Mouse (Mus musculus): ENCODE measurements around the gene Lyzl4. TPM values are rescaled to one million over a fixed set of nuclear protein-coding genes. Genes with fewer than 3 reads are reported as not detected.

Gene Lyzl4
- polyA plus RNA-seq, 1 experiment from 2014 or later: 1.3 TPM

DNA sequence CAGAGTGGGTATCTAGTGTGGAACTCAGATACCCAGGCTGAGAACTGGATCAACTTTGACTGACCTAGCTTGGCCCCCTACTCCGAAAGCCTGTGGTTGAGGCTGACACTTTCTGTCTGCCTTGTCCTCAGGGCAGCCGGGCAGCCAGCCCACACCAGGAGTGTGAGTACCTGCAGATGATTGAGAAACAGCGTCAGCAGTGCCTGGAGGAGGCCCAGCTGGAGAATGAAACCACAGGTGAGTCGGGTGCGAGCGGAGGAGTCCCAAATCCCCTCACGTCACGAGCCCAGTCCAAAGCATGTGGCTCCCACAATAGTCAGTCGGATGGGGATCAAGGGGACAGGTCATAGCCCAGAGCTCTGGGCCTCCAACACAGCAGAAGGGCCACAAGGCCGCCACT, 11.8 kb upstream of the Lyzl4 start:
- DNase-seq (ENCODE audit: low spot score): no peak

DNA sequence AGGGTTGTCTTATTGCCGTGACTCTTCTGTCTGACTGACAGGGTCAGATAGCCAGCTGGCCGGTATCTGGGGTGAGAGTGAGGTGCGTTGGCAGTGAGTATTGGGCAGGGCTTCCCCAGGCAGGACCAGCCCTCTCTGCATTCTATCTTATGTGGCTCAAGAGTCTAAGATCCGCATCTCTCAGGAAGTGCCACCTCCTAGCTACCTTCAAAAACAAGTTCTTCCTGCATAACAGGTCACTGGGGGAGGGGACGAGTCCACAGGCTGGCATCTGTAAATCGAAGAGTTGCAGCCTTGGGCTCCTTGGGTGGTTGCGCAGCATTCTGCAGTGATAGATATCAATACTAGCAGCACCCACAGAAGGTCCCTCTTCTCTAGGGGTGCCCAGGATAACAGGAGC, 5.1 kb upstream of the Lyzl4 start:
- DNase-seq (ENCODE audit: low spot score): no peak

DNA sequence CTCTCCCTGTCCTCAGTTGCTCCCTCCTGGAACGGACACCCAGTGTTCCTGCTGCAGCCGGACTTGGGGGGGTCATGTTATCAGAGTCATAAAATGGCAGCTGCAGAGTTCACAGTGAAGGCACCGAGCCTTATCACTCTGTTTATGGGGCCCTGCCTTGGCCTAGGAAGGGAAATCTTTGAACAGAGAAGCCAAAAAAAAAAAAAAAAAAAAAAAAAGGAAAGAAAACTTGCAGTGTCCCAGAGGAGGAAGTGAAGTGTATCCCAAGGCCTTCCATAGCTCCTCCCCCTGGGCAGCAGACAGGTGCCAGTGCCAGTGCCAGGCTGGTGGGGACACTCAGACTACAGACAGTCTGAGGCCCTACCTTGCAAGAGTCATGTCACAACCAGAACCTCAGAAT, 3.0 kb upstream of the Lyzl4 start:
- no peak for DNase-seq (ENCODE audit: low spot score)

DNA sequence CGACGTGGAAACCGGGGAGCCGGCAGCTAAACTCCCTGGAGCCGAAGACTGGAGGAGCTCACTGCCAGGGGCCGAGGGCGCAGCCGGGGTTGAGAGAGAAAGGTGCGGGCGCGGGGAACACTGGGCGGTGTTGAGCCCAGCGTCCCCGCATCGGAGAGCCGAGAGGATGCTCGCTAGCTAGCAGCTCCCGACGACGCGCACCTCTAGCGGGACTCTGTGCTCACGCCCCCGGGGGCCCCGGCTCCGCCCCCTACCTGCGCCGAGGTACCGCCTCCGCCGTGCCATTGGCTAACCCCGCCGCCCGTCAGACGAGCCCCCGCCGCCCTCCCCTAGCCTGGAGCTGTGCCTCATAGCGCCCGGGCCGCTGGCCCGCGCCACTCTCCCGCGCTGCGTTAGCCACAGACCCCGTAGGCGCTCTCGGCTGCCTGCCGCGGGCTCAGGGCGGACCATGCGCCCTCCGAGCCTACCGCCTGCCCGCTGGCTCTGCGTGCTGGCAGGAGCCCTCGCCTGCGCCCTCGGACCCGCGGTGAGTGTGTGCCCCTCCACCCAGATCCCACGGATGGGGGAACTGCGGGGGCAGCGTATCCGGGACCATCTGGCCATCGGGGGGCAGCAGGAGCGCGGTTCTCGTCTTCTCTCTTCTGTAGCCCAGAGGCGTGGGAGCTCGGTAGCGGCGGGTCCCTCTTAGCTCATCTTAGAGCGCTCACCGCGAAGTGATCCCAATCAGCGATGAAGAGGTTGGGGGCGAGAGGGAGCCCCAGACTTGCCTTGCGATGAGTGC, 695 bp upstream of the Lyzl4 start, which contains the start of gene Vipr1:
Vipr1 (plus strand) TSS at position 316 of the 781 bp plus-strand sequence.
- peak; percentile 76 for DNase-seq (ENCODE audit: low spot score)

DNA sequence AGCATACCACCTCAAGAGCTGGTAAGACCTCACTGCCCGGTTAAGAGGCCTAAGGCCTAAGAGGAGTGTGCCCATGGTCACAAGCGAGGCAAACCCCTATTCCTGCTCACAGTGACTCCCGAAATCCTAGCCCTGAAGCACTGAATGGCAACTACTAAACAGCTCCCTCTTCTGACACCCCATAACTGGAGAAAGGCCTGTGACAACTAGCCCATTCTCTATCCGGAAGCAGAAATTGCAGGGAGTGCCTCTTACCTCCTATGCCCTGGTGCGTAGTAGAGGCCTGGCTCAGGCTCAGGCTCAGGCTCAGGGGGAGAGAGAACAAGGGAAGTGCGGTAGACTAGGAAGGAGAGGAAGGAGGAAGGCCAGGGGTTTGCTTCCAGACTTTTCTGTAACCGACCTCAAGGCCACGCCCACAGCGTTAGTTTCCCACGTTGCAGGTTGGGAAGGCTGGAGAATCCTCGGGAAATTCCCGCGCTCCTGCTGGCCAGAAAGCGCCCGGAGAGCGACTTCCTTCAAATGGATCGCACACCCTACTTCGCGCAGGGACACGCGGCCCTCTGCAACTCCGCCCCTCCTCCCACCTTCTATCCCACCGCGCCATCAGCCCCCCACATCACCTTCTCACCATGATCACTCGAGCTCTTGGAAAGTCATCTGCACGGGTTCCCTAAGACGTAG, 521 bp downstream of the Lyzl4 start:
- DNase-seq (ENCODE audit: low spot score): no peak

DNA sequence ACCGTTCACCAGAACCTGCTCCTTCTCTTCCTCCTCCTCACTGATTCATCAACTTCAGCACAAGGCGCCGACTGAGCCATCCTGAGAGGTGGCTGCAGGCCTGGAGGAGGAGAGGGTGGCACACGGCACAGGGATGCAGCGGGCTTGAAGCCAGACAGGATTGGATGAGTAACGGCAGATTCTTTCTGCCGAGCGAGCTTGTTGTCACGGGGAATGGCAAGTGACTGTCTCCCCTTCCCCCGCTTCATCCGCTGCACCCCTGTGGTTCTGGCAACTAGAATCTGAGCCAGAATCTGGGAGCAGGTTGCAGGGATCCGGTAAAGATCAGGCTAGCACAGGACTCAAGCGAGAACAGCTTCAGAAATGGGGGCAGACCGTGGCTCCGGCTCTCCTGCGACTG, 2.1 kb downstream of the Lyzl4 start:
- DNase-seq (ENCODE audit: low spot score): no peak

DNA sequence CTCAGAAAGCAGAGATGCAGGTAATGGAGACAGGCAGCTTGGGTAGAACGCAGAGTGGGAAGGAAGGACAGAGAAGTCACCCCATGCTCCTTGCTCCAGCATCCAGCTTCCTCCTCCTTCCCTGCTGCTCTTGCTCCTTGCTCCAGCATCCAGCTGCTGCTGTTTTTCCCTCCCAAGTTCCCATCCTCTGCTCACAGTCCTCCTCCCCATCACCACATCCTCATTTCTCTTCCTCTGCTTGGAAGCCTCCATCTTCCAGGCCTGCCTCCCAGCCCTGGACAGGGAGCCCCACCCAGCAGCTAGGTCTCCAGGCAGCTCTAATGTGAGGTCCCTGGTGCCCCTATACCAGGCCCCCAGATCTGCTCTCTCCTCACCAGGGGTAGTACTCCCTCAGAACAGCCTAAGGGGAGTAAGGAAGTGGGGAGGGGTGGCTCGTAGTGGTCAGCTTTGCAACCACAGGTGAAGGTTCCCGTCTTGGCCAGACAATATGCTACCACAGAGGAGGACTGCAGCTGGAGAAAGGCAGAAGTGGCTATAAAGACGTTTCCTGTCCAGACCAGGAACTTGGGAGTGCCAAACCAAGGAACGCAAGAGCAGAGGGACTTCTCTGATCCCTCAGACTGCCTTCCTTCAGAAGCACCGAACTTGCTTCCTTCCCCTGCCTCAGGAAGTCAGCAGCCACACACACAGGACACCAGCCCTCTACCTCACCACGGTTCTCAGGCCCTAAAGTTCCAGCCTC, 5.9 kb downstream of the Lyzl4 start:
- no peak for DNase-seq (ENCODE audit: low spot score)

DNA sequence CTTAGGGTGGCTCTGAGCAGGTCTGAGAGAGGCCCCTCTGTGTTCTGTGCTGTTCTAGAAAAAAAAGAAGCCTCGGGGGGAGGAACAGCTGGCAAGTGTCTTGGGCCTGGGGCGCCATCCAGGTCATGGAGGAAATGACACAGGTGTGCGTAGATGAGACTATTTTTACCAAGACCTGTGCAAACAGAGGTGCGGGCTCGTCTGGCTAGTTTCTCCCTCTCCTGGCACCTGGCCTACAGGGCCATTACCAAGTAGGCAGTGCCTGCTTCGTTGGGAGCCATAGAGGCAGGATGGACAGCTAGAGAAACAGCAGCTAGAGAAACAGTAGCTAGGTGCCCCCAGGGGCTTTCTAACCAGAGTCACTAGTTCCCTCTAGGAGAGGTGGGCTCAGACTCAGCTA, 8.6 kb downstream of the Lyzl4 start:
- no peak for DNase-seq (ENCODE audit: low spot score)

DNA sequence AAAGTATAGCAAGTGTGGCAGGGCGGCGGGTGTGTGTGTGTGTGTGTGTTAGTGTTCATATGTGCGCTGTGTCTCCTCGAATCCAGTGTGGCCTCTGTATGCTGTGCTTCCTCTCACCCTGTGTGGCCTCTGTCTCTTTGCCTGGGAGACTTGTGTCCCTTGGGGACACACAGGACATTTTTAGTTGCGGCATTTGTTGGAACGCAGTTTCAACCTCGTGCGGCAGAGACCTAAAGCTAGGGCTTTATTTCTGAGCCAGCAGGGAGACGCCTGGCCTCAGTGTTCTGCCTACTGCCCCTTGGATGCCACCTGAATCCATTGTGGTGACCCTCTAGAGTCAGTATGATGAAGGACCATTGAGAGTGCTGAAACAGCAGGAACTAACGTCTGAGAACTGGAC, 9.0 kb downstream of the Lyzl4 start:
- DNase-seq (ENCODE audit: low spot score): no peak

DNA sequence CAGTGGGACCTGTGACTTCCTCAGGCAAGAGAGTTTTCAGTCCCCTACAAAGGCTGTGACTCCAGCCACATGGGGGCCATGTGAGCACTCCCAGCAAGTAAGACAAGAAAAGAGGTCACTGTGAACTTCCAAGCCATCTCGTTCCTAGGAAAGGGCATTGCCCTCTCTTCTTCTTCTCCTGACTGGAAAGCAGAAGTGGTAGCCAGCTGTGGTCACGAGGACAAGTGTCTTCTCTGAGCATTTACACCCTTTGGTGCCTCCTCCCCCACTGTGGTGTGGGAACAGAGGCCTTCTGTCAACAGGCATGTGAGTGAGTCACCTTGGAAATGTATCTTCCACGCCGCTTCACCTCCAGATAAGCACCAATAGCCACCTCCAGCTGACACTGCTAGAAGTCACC, 9.9 kb downstream of the Lyzl4 start:
- DNase-seq (ENCODE audit: low spot score): no peak

DNA sequence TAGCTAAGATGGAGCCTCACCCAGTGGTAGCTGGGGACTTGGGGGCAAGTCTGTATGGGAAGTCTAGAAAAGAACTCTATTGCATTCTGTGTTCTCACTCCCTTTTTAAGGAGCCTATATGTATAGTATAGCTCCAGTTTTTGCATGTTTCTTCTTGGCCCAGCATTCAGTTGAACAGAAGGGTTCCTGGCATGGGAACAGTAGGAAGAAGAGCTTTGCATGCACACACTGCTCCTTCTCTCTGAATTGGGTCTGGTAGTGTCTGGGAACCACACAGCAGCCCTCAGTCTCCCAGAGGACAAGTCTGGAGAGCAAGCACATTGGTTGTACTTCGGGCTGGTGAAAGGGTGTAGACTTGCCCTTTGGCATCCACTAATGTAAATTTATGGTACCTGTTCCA, 11.3 kb downstream of the Lyzl4 start:
- DNase-seq (ENCODE audit: low spot score): no peak

DNA sequence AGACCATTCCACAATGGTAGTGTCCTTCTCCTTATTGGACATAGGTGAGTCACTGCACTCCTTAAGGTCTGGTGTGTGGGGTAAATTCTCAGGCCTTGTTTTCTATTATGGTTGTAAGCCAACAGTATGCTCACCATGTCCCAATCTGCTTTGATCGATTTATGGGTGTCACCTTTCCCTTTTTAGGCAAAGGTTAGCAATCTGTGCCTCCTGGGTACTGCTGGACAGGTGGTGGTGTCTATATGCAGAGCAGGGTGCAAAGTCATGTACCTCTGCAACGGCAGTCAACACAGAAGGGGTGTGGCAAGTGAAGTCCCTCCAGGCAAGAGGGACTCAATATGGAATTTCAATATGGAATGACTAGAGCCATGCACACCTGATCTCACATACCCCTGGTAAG, 17.0 kb downstream of the Lyzl4 start:
- DNase-seq (ENCODE audit: low spot score): no peak

DNA sequence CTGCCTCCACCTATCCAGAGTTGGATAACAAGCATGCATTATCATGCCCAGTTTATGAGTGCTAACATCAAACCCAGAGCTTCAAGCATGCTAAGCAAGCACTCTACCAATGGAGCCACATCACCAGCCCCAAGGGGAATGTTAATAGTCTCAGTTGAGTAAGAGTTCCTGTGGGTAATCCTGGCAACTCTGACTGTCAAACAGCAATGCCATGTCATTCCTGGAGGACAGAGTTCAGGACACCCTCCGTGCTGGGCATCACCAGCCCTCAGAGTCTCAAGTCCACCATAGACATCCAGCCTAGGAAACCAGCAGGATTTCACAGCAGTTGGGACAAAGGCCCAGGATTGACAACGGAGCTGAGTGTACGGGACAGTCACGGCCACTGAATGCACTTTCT, 18.7 kb downstream of the Lyzl4 start:
- no peak for DNase-seq (ENCODE audit: low spot score)

DNA sequence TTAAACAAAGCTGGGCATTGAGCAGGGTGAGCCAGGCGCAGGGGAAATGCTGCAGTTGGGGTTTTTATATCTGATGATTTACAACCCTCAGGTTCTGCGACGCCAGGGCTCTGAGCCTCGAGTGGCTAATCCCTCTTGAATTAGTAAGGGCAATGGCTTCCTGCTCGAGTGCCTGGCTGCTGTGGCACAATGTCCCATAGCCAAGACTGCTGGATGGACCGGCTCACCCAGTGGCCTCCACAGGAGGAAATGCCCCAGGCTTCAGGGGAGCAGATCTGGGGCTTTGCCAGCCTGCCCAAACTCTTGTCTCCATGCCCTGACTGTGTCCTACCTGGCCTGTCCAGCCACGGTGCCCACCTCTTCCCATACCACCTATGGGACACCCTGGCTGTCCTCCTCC, 22.5 kb downstream of the Lyzl4 start:
- no peak for DNase-seq (ENCODE audit: low spot score)

DNA sequence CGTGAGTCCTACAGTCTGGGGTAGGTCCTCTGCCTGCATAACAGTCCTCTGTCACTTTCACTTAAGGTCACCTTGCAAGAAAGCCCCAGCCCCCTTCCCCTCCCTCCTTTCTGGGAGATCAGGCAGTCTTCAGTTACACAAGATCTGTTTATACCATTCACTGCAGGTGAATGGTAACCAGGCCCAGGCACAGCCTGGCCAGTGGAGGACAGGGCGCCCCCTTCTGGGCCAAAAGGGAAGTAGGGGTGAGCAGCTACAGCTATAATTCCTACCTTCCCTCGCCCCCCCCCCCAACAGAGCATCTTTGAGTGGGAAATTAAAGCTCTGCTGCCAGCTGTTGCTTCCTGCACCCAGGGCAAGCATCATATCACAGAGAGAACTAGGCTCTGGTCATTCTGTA, 25.4 kb downstream of the Lyzl4 start:
- DNase-seq (ENCODE audit: low spot score): peak; percentile 15

DNA sequence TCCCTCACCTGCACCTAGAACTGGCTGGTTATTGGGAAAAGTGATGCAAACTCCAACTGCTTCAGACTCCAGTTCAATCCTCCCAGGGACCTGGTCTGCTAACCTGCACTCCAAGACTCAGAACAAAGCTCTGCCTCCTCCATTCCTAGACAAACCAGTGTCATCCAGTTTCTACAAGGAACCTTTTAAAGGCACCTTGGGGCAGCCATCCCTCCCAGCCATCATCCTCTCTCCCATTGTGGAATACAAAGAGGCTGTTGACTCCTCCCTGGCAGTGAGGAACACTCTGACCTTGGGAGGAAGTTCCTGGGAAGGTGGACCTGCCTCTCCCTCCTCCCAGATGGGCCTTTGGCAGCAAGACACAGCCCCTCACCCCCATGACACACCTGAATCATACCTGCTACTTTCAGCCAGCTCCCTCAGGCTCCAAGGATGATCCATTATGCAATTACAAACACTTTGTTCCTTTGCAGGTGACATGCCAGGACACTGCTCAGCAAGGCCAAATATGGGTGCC, 27.6 kb downstream of the Lyzl4 start:
- DNase-seq (ENCODE audit: low spot score): no peak

DNA sequence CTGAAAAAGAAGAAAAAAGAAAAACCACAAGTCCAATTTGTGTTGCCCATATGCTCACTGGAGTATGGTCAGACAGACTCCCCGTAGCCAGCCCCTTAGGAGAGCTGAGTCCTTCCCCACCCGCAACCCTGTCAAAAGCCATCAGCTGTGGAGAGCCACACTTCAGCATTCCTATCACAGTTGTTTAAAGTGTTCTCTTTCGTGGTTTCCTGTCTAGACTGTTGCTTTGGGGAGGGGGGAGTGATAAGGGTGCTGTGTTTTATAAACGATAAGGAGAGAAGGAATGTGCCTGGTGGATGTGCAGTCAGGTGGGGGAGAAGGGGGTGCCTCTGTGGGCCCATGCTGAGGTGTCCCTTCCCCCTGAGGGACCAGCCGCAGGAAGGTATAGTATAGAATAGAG, 28.7 kb downstream of the Lyzl4 start:
- no peak for DNase-seq (ENCODE audit: low spot score)

DNA sequence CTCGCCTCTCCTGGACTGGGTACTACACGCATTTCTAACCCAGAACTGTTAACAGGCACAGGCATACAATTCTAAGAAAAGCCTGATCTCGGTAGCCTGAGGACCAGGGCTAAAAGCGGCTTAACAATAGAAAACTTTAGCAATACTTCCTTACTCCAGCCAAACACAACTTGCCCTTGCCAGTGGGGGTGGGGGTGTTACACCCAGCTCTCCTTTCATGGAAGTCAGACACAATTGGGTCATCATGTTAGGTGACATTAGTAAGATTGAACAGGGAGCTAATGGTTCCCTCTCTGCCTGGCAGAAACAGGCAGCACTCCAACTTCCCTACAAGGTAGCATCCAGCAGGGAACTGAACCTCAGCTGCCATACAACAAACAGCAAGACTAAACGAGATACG, 32.5 kb downstream of the Lyzl4 start:
- no peak for DNase-seq (ENCODE audit: low spot score)

DNA sequence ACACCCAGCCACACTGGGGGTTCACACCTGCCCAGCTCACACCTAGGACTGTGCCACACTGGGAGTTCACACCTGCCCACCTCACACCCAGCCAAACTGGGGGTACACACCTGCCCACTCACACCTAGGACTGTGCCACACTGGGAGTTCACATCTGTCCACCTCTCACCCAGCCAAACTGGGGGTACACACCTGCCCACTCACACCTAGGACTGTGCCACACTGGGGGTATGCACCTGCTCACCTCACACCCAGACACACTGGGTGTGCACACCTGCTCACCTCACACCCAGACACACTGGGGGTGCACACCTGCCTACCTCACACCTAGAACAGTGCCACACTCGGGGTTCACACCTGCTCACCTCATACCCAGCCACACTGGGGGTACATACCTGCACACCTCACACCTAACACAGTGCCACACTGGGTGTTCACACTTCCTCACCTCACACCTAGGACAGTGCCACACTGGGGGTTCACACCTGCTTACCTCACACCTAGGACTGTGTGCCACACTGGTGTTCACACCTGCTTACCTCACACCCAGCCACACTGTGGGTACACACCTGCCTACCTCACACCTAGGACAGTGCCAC, 35.3 kb downstream of the Lyzl4 start:
- DNase-seq (ENCODE audit: low spot score): no peak

DNA sequence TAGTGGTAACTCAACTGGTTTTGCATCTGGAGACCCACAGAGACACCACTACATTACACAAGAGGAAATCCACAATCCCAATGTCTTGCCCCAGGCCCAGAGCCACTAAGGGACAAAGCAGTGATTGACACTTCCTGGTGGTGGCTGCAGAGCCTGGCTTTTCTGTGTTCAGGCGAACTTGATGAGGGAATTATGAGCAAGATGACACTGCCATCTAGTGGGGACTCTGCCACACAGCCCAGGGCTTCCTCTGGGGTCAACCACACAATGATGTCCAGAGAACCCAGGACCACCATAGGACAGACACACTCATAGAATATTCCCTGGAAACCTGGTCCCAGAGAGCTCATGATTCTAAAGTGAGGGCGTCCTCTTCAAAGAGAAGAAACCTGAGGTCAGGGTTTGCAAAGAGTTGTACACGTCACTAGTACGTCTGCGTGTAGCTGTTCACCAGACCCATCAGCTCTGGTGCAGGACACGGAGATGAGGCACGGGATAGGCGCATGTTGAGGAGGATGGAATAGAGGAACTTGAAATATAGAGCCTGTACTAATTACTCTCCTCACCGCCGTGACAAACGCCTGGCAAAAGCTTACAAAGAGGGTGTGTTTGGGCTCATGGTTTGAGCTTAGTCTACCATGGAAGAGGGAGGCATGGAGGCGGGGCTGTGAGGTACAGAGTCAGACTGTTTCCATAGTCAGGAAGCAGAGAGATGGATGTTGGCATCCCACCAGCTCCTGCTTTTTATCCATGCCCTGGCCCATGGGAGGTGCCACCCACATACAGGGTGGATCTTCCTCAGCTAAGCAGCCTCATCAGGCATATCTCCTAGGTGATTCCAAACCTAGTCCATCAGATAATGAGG, 36.2 kb downstream of the Lyzl4 start:
- DNase-seq (ENCODE audit: low spot score): peak; percentile 63

DNA sequence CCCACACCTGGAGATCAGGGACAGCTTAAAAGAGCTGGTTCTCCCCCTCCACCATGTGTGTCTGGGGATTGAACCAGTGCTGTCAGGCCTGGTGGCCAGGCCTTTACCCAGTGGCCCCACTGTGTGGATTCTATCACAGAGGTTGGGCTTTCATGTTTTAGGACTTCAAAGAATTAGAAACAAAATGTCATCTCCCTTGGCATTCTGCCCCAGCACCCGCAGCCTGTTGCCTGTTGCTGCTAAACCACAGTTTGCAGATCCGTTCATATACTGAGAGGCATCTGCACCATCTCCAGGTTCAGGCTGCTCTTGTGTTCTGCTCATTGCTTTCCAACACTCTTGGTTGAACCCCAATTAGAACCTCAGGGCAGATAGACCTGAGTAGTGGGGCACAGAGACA, 39.5 kb downstream of the Lyzl4 start:
- DNase-seq (ENCODE audit: low spot score): peak; percentile 16

All from thymus, postnatal 0 days (tissue).